Mouse (Mus musculus) kidney, adult 2 months (tissue): Measurements from ENCODE around the gene Mndal.

ENCODE experiments used
- CTCF ChIP-seq: fragments of 200-500 bp; conservative IDR thresholded peaks from 2 replicates; pipeline ENCODE4 v1.5.1; 2011; ENCODE audit warnings: low read depth, mild to moderate bottlenecking, control low read depth, low read length, moderate library complexity, mixed read lengths; ENCODE audit not compliant: insufficient read depth, insufficient read length
- POLR2A ChIP-seq: fragments of 200-500 bp; IDR thresholded peaks from one replicate; pipeline ENCODE4 v1.6.1; 2011; ENCODE audit warnings: low read depth, low read length, control low read depth

GRCm38 (mm10) chr1:173844754-173845153 is 97.5 kb downstream of the Mndal start:
- TF ChIP-seq CTCF = no peak
- TF ChIP-seq POLR2A = no peak
